Mouse (Mus musculus) induced T-regulatory cell, adult 2 months (primary cell): ENCODE data around the gene Hdlbp.

Source experiments
- DNase-seq: peaks from one replicate; pipeline ENCODE4 v3.0.0-alpha.2; 2012; ENCODE audit warnings: low read depth

Gene Hdlbp

DNA sequence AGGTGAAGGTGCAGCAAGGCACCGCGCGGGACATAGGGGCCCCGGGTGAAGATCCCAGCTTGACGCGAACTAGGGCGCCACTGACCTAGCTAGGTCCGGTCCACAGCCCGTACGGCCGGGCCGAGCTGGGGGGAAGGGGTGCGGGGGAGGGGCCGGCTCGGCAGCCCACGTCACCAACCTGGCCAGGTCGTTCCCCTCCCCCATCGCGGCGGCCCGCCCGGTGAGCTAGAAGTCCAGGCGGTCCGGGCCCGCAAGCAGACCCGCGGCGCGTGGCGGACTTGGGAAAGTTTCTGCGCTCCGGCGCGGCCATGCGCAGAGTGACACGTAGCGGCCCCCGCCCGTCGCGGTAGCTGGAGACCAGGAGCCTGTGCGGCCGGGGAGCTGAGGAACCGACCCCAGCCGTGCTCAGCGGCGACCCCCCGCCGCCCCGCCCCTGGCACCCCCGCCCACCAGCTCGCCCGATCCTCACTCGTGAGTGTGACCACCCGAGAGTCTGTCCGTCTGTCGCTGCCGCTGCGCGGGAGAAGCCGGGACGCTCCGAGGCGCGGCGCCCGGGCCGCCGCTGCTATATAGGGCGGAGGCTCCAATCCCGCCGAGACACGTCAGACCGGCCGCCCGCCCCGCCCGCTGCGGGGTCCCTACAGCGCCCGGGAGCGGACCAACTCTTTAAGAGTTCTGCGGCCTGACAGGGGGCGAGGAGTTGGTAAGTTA, 33.3 kb downstream of the Hdlbp start:
- DNase-seq, result peak; percentile 80

DNA sequence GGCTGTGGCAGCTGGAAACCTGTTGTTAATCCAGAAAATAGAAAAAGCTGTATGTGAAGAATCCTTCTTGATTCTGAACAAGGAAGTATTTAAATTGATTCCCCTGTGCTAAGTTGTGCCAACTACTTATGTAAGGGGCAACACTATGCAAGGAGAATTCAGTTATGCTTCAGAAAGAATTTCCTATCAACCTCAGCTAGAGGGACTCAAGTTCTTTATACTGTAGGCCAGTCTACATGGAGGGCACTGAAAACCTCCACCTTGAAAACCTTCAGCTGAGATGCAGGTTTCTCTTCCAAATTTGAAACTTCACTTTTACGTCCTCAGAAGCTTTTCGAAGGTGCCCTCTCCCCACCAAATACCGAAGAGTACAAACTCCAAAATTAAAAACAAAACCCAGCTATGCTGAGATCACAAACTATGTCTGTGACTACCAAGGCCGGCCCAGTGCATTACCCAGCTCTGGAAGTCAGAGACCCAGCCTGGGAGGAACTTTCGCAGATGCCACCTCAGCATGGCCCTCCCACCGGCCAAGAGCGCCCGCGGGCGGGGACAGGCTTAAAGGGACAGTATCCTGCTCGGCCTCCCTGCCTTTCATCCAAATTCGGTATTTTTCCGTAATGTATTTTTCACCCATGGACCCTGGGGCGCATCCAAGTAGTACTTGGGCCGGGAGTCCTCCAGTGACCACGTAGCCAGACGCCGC, 34.1 kb downstream of the Hdlbp start:
- DNase-seq, result peak; percentile 76

DNA sequence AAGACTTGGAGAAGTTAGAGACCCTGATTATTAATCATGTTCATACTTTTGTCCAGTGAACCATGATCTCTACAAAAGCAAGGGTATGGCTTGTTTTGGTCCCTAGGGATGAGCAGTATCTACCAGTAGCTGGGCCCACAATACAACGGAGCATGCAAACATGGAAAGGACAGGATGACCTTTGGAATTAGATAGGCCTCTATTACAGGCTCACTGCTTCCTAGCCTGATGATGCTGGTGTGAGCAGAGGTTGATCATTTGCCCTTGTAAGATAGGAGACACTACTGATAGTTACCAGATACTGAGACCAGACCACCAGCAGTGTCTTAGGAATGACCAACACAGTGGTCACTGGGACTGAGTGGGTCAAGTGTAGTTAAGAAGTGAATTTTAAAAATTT, 39.3 kb downstream of the Hdlbp start:
- no peak for DNase-seq

DNA sequence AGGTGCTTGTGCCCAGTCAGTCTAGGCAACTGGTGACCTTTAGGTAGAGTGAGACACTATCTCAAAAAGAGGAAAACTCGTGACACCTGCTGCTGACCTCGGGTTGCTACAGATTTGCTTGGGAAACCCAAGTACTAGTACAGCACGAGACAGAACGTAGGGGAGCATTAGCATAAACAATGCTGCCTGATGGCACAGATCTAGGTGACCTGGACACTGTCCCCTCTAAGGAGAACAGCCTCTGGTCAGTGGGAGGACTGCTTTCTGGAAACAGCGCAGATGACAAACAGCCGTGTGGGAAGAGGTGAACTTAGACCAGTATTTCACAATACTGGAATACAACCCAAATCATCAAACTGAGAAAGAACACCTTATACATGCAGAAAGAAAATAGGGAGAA, 46.5 kb downstream of the Hdlbp start:
- DNase-seq, result no peak

DNA sequence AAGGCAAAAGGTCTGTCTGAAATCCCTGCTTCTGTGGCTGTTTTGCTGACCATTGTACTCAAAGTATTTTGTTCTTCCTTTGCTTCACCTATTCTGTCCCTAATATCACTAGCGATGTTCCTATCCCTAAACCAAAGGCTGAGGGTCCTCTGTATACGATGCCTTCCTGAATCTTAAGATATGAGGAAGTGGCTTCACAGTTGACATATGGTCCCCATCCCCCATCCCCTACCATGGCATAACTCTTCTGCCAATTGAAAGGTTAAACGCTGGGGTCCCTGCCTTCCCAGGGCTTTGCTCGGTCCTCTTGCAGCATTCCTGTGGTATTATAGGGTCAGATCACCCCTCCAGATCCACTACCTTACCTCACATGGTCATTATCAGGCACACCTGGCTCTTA, 75.2 kb downstream of the Hdlbp start:
- no peak for DNase-seq

DNA sequence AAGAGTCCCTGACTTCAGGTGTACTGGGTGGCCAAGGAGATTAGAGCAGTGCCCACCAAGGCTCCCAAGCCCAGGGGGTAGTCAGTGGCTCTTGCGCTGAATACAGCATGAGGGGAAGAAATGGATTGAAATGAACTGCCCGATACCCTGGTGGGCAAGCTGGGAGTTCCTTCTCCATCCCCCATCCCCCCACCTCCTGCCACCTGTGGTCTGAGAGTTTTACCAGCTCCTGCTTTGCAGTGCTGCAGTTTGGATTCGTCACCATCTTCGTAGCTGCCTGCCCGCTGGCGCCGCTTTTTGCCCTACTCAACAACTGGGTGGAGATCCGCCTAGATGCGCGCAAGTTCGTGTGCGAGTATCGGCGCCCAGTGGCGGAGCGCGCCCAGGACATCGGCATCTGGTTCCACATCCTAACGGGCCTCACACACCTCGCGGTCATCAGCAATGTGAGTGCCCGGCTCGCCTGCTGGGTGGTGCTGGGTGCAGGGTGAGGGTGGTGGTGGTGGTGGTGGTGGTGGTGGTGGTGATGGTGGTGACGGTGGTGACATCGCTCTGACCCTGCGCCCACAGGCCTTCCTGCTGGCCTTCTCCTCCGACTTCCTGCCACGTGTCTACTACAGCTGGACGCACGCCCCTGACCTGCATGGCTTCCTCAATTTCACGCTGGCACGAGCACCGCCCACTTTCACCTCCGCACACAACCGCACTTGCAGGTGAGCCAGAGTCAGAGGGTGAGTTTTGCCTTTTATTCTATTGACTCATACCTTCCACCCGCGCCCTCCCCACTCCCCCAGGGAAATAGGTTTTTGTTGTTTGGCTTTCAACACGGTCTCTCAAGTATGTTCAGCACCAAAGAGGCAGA, 77.2 kb downstream of the Hdlbp start:
- peak; percentile 52 for DNase-seq

DNA sequence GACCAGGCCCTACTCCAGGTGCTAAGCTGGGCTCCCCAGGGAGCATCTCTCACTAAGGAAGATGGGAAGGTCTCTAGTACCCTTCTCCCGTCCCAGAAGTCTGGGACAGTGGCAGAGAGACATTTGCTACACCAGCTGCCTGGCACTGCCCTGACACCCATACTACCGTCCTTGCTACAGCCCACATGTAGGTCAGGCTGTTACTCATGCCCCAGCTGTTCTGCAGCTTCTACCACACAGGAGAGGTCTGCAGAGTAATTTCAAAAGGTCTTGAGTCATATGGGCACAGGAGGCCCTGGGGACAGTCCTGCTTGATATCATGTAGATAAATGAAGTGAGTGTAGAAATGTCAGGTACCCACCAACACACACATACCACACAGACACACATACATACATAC, 89.7 kb downstream of the Hdlbp start:
- DNase-seq, result no peak

DNA sequence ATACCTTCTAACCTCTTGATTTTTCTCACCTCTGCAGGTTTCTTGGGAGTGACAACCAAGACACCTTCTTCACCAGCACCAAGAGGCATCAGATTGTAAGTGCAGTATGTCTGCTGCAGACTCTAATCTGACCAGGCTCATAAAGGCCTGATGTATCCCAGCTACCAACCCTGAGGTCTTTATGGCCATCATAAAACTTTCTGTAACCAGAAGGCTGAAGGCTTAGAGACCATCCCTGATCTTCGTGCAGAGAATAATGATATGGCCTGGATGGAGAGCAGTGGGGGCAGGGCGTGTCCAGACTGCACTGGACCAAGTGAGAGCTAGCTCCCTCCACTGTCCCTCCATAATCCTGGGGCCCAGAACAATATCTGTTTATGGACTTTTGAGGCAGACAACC, 91.4 kb downstream of the Hdlbp start:
- no peak for DNase-seq

DNA sequence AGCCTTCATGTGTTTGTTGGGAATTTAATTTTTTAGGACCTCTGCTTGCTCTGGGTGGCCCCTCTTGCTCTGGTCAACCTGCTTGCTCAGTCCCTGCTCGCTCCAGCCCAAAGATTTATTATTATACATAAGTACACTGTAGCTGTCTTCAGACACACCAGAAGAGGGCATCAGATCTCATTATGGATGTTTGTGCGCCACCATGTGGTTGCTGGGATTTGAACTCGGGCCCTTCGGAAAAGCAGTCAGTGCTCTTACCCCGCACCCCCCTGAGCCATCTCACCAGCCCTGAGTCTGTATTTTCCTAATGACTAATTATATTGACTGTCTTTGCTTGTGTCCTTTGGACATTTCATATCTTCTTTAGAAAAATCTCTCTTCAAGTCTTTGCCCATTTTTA, 99.5 kb downstream of the Hdlbp start:
- no peak for DNase-seq

DNA sequence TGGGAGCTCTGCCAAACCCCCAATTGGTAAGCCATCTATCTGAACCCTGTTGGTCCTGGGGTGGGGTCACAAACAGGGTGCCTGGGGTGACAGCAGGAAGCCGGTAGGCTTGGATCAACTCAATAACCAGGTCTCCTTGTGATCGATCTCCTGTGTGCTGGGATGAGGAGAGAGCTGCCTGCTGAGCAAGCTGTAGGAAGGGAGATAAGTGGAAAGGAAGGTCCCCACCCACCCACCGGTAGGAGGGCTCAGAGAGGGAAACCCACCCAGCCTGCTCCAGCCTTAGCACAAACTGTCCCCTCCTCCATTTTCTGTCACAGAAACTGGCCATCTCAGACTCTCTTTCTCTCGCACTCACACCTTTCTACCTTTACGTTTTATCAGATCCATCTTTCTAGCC, 101.3 kb downstream of the Hdlbp start:
- DNase-seq, result no peak

DNA sequence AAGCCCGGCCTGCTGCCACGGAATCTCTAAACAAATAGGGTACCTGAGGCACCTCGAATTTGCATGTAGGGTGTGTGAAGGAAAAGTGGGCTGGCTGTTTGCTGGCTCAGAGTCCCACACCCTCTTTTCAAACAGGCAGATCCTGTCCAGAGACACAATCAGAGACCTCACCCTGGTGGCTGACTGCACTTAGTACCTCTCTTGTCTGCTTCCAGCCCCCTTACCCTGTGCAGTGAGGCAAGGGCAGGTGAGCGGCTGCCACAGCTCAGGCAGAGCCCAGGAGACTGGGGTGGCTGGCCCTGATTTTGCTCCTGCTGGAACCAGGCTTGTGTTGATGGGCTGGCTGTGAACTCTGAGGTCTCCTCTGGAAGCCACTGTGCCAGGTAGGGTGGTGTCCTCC, 105.0 kb downstream of the Hdlbp start, which contains the start of gene Ano7:
Ano7 (plus strand) TSS at position 266 of the 400 bp plus-strand sequence.
- DNase-seq, result no peak

DNA sequence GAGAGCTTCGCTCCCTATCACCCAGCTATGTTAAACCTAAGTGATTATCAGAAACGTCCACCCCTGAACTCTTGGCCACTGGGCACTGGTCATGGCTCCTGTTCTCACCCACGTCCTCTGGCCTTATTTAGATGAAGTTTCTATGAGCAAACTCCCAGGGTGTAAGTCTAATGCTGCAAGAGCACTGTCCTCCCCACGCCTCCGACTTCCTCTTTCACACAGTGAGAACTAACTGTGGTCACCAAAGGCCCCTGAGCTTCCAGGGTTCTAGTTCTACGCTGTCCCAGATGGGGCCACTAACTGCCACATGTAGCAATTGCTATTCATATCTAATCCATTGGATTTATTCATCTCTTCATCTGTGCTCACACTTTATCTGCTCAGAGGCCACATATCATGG, 113.0 kb downstream of the Hdlbp start:
- no peak for DNase-seq

DNA sequence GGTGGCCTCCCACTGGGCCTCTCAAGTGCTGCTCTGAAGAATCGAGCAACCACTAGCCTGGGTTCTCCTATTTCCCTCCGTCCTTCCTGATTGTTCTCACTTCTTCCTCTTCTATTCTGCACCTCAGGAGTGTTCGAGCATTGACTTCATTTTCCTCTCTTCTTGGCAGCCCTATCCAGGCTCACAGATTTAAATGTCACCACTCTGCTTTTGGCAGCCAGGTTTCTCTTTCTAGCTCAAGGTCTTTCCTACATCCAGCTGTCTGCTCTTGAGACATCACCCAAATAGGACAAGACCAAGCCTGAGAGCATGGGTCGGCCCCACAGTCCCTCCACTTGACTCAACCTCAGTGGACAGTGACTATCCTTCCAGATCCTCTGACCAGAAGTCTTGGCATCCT, 116.0 kb downstream of the Hdlbp start:
- DNase-seq, result no peak
